Mouse (Mus musculus): ENCODE measurements around the gene Txnrd2. TPM values are rescaled to one million over a fixed set of nuclear protein-coding genes. Genes with fewer than 3 reads are reported as not detected.

The Txnrd2 gene
- polyA plus RNA-seq, 1 experiment from 2014 or later: 22.5 TPM

GRCm38 (mm10) chr16:18394777-18395619 is 31.2 kb upstream of the Txnrd2 start:
- H3K27me3 ChIP-seq: no peaks in the 10 kb centered on the region
- H3K9me3 ChIP-seq: no peaks in the 10 kb centered on the region
- peaks cover 40% of the 10 kb centered on the region for H3K36me3 ChIP-seq
- peak overlapping the region; percentile 90 for H3K4me2 ChIP-seq (replicated peaks)
- H3K27ac ChIP-seq (replicated peaks): peak overlapping the region; percentile 91
- H3K4me3 ChIP-seq: peak overlapping the region; percentile 17
- 13% methylated on average over 11 of the region's 11 CpGs for WGBS
- peaks cover 70% of the 10 kb centered on the region for H3K4me1 ChIP-seq
- H3K9ac ChIP-seq (replicated peaks): peak overlapping the region; percentile 35
- ATAC-seq (ENCODE audit: low FRiP score, low read depth): peak; percentile 55

DNA sequence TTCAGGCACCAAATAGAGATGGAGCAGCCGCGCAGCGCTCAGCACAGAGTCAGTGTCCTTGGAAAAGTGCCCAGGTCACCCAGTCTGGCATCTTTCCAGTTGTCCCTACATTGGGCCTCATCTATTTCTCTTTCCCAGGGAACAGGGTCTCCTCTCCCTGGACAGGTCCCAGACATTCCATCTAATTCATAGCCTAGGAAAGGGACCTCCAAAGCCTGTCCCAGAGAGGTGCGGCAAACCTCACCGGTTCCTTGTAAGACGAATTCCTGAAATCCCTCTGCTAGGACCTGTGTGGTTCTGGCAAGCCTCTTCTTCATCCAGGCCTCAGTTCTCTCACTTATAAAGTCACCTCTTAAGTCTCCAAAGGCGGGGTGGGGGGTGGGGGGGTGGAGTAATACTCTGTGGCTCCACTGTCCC is 30.6 kb upstream of the Txnrd2 start:
- H3K4me2 ChIP-seq (replicated peaks): peak overlapping the region; percentile 90
- peaks cover 76% of the 10 kb centered on the region for H3K4me1 ChIP-seq
- H3K27me3 ChIP-seq: no peaks in the 10 kb centered on the region
- no peaks in the 10 kb centered on the region for H3K9me3 ChIP-seq
- peak overlapping the region; percentile 21; the same call in 1 of the 2 replicates for H3K9ac ChIP-seq (replicated peaks)
- H3K36me3 ChIP-seq: peaks cover 45% of the 10 kb centered on the region
- H3K27ac ChIP-seq (replicated peaks): peak overlapping the region; percentile 91
- WGBS: 15% methylated on average over 6 of the region's 7 CpGs
- H3K4me3 ChIP-seq: peak overlapping the region; percentile 17
- ATAC-seq (ENCODE audit: low FRiP score, low read depth): no peak

GRCm38 (mm10) chr16:18396201-18396600 is 30.0 kb upstream of the Txnrd2 start:
- H3K4me1 ChIP-seq: peaks cover 82% of the 10 kb centered on the region
- H3K27me3 ChIP-seq: no peaks in the 10 kb centered on the region
- peak overlapping the region; percentile 21; the same call in 1 of the 2 replicates for H3K9ac ChIP-seq (replicated peaks)
- ATAC-seq (ENCODE audit: low FRiP score, low read depth): no peak
- peaks cover 45% of the 10 kb centered on the region for H3K36me3 ChIP-seq
- WGBS: 74% methylated on average over 2 of the region's 2 CpGs
- peak overlapping the region; percentile 90 for H3K4me2 ChIP-seq (replicated peaks)
- no peak overlapping the region for H3K4me3 ChIP-seq
- H3K9me3 ChIP-seq: no peaks in the 10 kb centered on the region
- peak overlapping the region; percentile 91 for H3K27ac ChIP-seq (replicated peaks)

DNA sequence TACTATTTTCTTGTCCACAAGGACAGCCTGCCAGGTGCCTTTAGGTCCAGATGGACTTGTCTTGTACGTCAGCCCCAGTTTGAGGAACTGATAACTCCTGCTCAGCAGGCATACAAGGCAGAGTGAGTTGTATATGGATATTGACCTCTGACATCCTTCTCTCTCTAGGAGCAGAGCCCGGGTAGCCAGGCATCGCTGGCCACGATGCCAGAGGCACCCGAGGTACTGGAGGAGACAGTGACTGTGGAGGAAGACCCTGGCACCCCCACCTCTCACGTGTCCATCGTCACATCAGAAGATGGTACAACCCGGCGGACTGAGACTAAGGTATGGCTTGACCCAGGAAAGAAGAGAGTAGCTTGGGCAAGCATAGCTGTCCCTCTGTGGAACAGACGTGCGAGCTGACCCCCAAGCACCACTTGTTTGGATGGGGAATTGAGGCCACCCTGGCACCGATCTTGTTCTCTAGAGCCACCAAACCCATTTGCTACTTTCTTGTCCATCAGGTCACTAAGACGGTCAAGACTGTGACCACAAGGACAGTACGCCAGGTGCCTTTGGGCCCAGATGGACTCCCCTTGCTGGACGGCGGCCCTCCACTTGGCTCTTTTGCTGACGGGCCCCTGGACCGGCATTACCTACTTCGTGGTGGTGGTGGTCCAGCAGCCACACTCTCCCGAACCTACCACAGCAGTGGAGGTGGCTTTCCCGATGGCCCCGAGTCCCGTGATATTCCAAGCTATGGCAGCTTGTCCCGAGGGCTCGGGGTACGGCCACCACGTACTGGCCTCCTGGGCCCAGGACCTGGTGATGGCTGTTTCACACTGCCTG is 29.2 kb upstream of the Txnrd2 start:
- Histone ChIP-seq H3K27ac (replicated peaks) (no peak overlapping the region), H3K4me3 (no peak overlapping the region), H3K9ac (replicated peaks) (no peak overlapping the region), H3K36me3 (peaks cover 51% of the 10 kb centered on the region), H3K4me2 (replicated peaks) (no peak overlapping the region), H3K9me3 (no peaks in the 10 kb centered on the region), H3K4me1 (peaks cover 87% of the 10 kb centered on the region), H3K27me3 (no peaks in the 10 kb centered on the region)
- WGBS: 93% methylated on average over 27 of the region's 27 CpGs
- ATAC-seq (ENCODE audit: low FRiP score, low read depth): no peak

DNA sequence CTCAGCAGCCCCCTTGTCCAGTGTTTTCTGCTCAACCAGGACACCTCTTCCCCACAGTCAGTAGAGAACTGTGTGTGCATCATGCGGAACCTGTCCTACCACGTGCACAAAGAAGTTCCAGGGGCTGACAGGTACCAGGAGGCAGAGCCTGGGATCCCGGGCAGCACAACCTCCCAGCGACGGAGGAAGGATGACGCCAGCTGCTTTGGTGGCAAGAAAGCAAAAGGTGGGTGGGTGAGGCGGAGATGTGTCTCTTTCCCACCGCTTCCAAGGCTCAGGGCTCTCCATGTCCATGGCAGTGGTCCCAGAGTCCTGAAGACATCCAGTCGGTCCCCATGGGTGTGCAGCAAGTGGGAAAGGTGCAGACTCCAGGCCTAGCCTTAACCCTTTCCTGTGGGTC is 26.2 kb upstream of the Txnrd2 start:
- ATAC-seq (ENCODE audit: low FRiP score, low read depth): no peak
- Histone ChIP-seq H3K4me2 (replicated peaks) (peak overlapping the region; percentile 38), H3K9ac (replicated peaks) (no peak overlapping the region; the same call in 1 of the 2 replicates), H3K27ac (replicated peaks) (peak overlapping the region; percentile 89), H3K4me1 (peaks cover 62% of the 10 kb centered on the region), H3K9me3 (no peaks in the 10 kb centered on the region), H3K27me3 (no peaks in the 10 kb centered on the region), H3K36me3 (peaks cover 81% of the 10 kb centered on the region), H3K4me3 (no peak overlapping the region)
- 63% methylated on average over 9 of the region's 9 CpGs for WGBS

- peak overlapping the region; percentile 38 for H3K4me2 ChIP-seq (replicated peaks)
- 12% methylated on average over 7 of the region's 7 CpGs for WGBS
- H3K27me3 ChIP-seq: no peaks in the 10 kb centered on the region
- peak overlapping the region; percentile 89 for H3K27ac ChIP-seq (replicated peaks)
- peaks cover 87% of the 10 kb centered on the region for H3K36me3 ChIP-seq
- no peaks in the 10 kb centered on the region for H3K9me3 ChIP-seq
- peak overlapping the region; percentile 4; the same call in 1 of the 2 replicates for H3K4me3 ChIP-seq
- ATAC-seq (ENCODE audit: low FRiP score, low read depth): peak; percentile 92
- H3K9ac ChIP-seq (replicated peaks): 0 out of 2 replicates have a peak overlapping the region, but pooled peaks have one; percentile 12
- peaks cover 62% of the 10 kb centered on the region for H3K4me1 ChIP-seq
These were observed 25.5 kb upstream of the Txnrd2 start for GRCm38 (mm10) chr16:18400472-18401216.

DNA sequence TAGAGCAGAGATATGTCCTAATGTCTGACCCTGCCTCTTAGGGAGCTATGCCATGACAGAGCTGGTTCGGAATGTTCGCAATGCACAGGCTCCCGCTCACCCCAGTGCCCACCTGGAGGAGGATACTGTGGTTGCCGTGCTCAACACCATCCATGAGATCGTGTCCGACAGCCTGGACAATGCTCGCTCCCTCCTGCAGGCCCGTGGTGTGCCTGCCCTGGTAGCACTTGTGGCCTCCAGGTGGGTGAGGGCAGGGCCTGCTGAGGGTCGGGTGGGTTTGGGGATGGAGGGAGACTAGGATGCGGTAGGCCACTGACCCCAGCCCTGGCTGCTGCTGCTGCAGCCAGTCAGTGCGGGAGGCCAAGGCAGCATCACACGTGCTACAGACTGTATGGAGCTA is 22.9 kb upstream of the Txnrd2 start:
- Histone ChIP-seq H3K27ac (replicated peaks) (no peak overlapping the region), H3K36me3 (peaks cover 85% of the 10 kb centered on the region), H3K4me1 (peaks cover 53% of the 10 kb centered on the region), H3K27me3 (no peaks in the 10 kb centered on the region), H3K9ac (replicated peaks) (no peak overlapping the region), H3K4me3 (no peak overlapping the region), H3K9me3 (no peaks in the 10 kb centered on the region), H3K4me2 (replicated peaks) (no peak overlapping the region)
- ATAC-seq (ENCODE audit: low FRiP score, low read depth): no peak
- WGBS: 90% methylated on average over 12 of the region's 12 CpGs

- Histone ChIP-seq H3K4me1 (peaks cover 33% of the 10 kb centered on the region), H3K9ac (replicated peaks) (no peak overlapping the region; the same call in 1 of the 2 replicates), H3K27me3 (no peaks in the 10 kb centered on the region), H3K4me3 (no peak overlapping the region), H3K36me3 (peaks cover 81% of the 10 kb centered on the region), H3K9me3 (no peaks in the 10 kb centered on the region), H3K4me2 (replicated peaks) (no peak overlapping the region), H3K27ac (replicated peaks) (peak overlapping the region; percentile 49)
- no peak for ATAC-seq (ENCODE audit: low FRiP score, low read depth)
- 94% methylated on average over 13 of the region's 13 CpGs for WGBS
These were observed 20.9 kb upstream of the Txnrd2 start for GRCm38 (mm10) chr16:18405091-18405854.

GRCm38 (mm10) chr16:18405876-18406275 is 20.3 kb upstream of the Txnrd2 start:
- ATAC-seq (ENCODE audit: low FRiP score, low read depth): no peak
- H3K4me2 ChIP-seq (replicated peaks): no peak overlapping the region
- no peak overlapping the region for H3K4me3 ChIP-seq
- H3K9me3 ChIP-seq: no peaks in the 10 kb centered on the region
- H3K36me3 ChIP-seq: peaks cover 80% of the 10 kb centered on the region
- no peaks in the 10 kb centered on the region for H3K27me3 ChIP-seq
- H3K27ac ChIP-seq (replicated peaks): peak overlapping the region; percentile 49
- peaks cover 32% of the 10 kb centered on the region for H3K4me1 ChIP-seq
- no peak overlapping the region; the same call in 1 of the 2 replicates for H3K9ac ChIP-seq (replicated peaks)
- WGBS: 53% methylated on average over 2 of the region's 2 CpGs

DNA sequence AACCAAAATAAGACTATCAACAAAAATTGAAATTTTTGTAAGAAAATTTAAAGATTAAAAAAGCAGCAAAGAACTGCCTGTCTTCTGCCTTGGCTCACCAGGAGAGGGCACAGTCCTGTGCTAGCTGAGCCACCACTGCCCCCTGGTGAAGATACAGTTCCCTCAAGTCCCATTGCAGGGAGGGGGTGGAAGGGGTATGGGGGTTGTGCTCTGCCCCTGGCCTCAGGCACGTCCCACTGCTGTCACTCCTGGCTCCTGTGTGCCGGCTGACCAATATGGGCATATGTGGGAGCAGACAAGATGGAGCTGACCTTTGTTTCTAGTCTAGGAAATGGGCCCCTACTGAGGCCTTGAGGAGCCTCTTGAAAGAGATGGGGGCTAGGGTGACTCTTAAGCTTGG is 19.9 kb upstream of the Txnrd2 start:
- no peaks in the 10 kb centered on the region for H3K27me3 ChIP-seq
- 20% methylated on average over 2 of the region's 2 CpGs for WGBS
- H3K4me2 ChIP-seq (replicated peaks): no peak overlapping the region
- H3K27ac ChIP-seq (replicated peaks): no peak overlapping the region; the same call in 1 of the 2 replicates
- no peaks in the 10 kb centered on the region for H3K9me3 ChIP-seq
- no peak overlapping the region for H3K9ac ChIP-seq (replicated peaks)
- ATAC-seq (ENCODE audit: low FRiP score, low read depth): peak; percentile 56
- peaks cover 84% of the 10 kb centered on the region for H3K36me3 ChIP-seq
- peaks cover 32% of the 10 kb centered on the region for H3K4me1 ChIP-seq
- no peak overlapping the region for H3K4me3 ChIP-seq

GRCm38 (mm10) chr16:18407912-18408311 is 18.3 kb upstream of the Txnrd2 start:
- Histone ChIP-seq H3K4me3 (no peak overlapping the region), H3K27me3 (no peaks in the 10 kb centered on the region), H3K4me1 (peaks cover 31% of the 10 kb centered on the region), H3K4me2 (replicated peaks) (no peak overlapping the region), H3K36me3 (peaks cover 74% of the 10 kb centered on the region), H3K27ac (replicated peaks) (0 out of 2 replicates have a peak overlapping the region, but pooled peaks have one; percentile 35), H3K9me3 (no peaks in the 10 kb centered on the region), H3K9ac (replicated peaks) (no peak overlapping the region; the same call in 1 of the 2 replicates)
- no peak for ATAC-seq (ENCODE audit: low FRiP score, low read depth)
- 84% methylated on average over 7 of the region's 7 CpGs for WGBS

Measured in midbrain, embryonic 12.5 days (tissue).